Mouse (Mus musculus) embryo, embryonic 10.5 days (tissue): ENCODE data around the gene Dohh.

Experiments used
- DNase-seq: peaks from one replicate; pipeline ENCODE4 v3.0.0-alpha.2; 2015; ENCODE audit warnings: low spot score

Gene Dohh

GRCm38 (mm10) chr10:81430831-81431525 is 46.8 kb downstream of the Dohh start:
- DNase-seq, result peak; percentile 8

GRCm38 (mm10) chr10:81431526-81432168 is 47.4 kb downstream of the Dohh start:
- no peak for DNase-seq

- no peak for DNase-seq
These were observed 48.1 kb downstream of the Dohh start for GRCm38 (mm10) chr10:81432169-81432867.

GRCm38 (mm10) chr10:81432868-81433262 is 48.6 kb downstream of the Dohh start:
- peak; percentile 94 for DNase-seq

- DNase-seq, result no peak
These were observed 49.5 kb downstream of the Dohh start for GRCm38 (mm10) chr10:81433541-81434289.

- no peak for DNase-seq
These were observed 50.4 kb downstream of the Dohh start for GRCm38 (mm10) chr10:81434361-81435263.

GRCm38 (mm10) chr10:81435436-81435835 is 51.2 kb downstream of the Dohh start:
- no peak for DNase-seq
